In genomic region chr4:47437365-47438340, GRCm38 (mm10) we compare ENCODE assay signal across 8 mouse cellular contexts. TPM values are rescaled to one million over a fixed set of nuclear protein-coding genes. Genes with fewer than 3 reads are reported as not detected.
DNase-seq lines count a peak whose midpoint lies in the region; ATAC-seq and TF ChIP-seq lines count a peak whose summit lies in the region.

No protein-coding gene starts in this region.

- peak overlapping the region; percentile 56 for H3K9ac ChIP-seq in lung, embryonic 15.5 days

- WGBS in hindbrain, embryonic 10.5 days: 1% methylated on average over 33 of the region's 33 CpGs
- WGBS in lung, embryonic 15.5 days: 1% methylated on average over 33 of the region's 33 CpGs
- WGBS in thymus, adult 2 months: 8% methylated on average over 33 of the region's 33 CpGs

- TF ChIP-seq CTCF in thymus, adult 2 months (IDR thresholded peaks at IDR 0.05; ENCODE audit: borderline replicate concordance, control insufficient read depth, extremely low read depth, insufficient read depth, low read length, poor library complexity): peak; percentile 88

- peak overlapping the region; percentile 96 for H3K4me2 ChIP-seq in lung, embryonic 15.5 days

- peak; percentile 75 for ATAC-seq in frontal cortex, adult (ENCODE audit: low TSS enrichment)
- ATAC-seq in lung, embryonic 15.5 days (ENCODE audit: borderline replicate concordance, extremely low read depth, low FRiP score, low TSS enrichment): peak; percentile 88

- no peaks in the 10 kb centered on the region for H3K9me3 ChIP-seq in hindbrain, embryonic 10.5 days
- H3K9me3 ChIP-seq in lung, embryonic 15.5 days: no peaks in the 10 kb centered on the region

- H3K27ac ChIP-seq in hindbrain, embryonic 10.5 days: peak overlapping the region; percentile 92
- peak overlapping the region; percentile 63 for H3K27ac ChIP-seq in lung, embryonic 15.5 days
- H3K27ac ChIP-seq in thymus, adult 2 months (ENCODE audit: control insufficient read depth, insufficient read depth, low read length): no peak overlapping the region

- H3K36me3 ChIP-seq in hindbrain, embryonic 10.5 days: no peaks in the 10 kb centered on the region
- H3K36me3 ChIP-seq in lung, embryonic 15.5 days: no peaks in the 10 kb centered on the region
- H3K36me3 ChIP-seq in thymus, adult 2 months (ENCODE audit: control insufficient read depth, insufficient read depth, low read length): no peaks in the 10 kb centered on the region

- peaks cover 30% of the 10 kb centered on the region for H3K4me1 ChIP-seq in hindbrain, embryonic 10.5 days (replicated peaks)
- peaks cover 13% of the 10 kb centered on the region for H3K4me1 ChIP-seq in lung, embryonic 15.5 days
- peaks cover 4% of the 10 kb centered on the region; the same call in 1 of the 2 replicates for H3K4me1 ChIP-seq in thymus, adult 2 months (replicated peaks; ENCODE audit: control insufficient read depth, insufficient read depth, low read length)

- TF ChIP-seq POLR2A in thymus, adult 2 months (IDR thresholded peaks at IDR 0.05; ENCODE audit: control insufficient read depth, extremely low read depth, insufficient read depth, low read length, poor library complexity): no peak

- peak; percentile 93 for DNase-seq in MN1 (ENCODE audit: low spot score)
- DNase-seq in cerebellum, adult 9-10 months: peak; percentile 91
- DNase-seq in hindbrain, embryonic 10.5 days (ENCODE audit: low spot score): peak; percentile 93
- DNase-seq in layer of hippocampus, adult 9-10 months (ENCODE audit: low spot score): peak; percentile 77
- peak; percentile 64 for DNase-seq in ovary, adult 18-20 months (ENCODE audit: low spot score)
- DNase-seq in thymus, adult 2 months: peak; percentile 80

- H3K4me3 ChIP-seq in hindbrain, embryonic 10.5 days: peak overlapping the region; percentile 64
- H3K4me3 ChIP-seq in lung, embryonic 15.5 days: peak overlapping the region; percentile 53
- H3K4me3 ChIP-seq in thymus, adult 2 months (ENCODE audit: control insufficient read depth, insufficient read depth, low read length): peak overlapping the region; percentile 48

- peaks cover 31% of the 10 kb centered on the region for H3K27me3 ChIP-seq in hindbrain, embryonic 10.5 days (ENCODE audit: insufficient read depth, poor library complexity, severe bottlenecking)
- H3K27me3 ChIP-seq in lung, embryonic 15.5 days: no peaks in the 10 kb centered on the region
- no peaks in the 10 kb centered on the region for H3K27me3 ChIP-seq in thymus, adult 2 months (ENCODE audit: control insufficient read depth, insufficient read depth, low read length)

RNA-seq across cellular contexts. Expression of gene Alg2, which starts 36.5 kb away (rescaled TPM):
- 94.9 and 120 TPM in 2 replicates for polyA plus RNA-seq in hindbrain, embryonic 10.5 days (2016; fragmentation: Nextera tagmentation; extraction: Ambion mirVana)
- polyA plus RNA-seq in lung, embryonic 15.5 days (2015; fragmentation: Nextera tagmentation; extraction: Ambion mirVana): 50.4 and 51.9 TPM in 2 replicates
- polyA plus RNA-seq in thymus, adult 2 months (2012; rRNA removed): 37.2 and 37.6 TPM in 2 replicates

RNA-seq across cellular contexts. Expression of gene Sec61b, which starts 36.8 kb away (rescaled TPM):
- polyA plus RNA-seq in hindbrain, embryonic 10.5 days (2016; fragmentation: Nextera tagmentation; extraction: Ambion mirVana): 378 and 396 TPM in 2 replicates
- polyA plus RNA-seq in lung, embryonic 15.5 days (2015; fragmentation: Nextera tagmentation; extraction: Ambion mirVana): 375 and 416 TPM in 2 replicates
- 338 and 372 TPM in 2 replicates for polyA plus RNA-seq in thymus, adult 2 months (2012; rRNA removed)
